Mouse (Mus musculus): ENCODE results near the gene Rims1.

Gene Rims1

GRCm38 (mm10) chr1:22356209-22356608 is 449.6 kb downstream of the Rims1 start:
- no peak for DNase-seq (ENCODE audit: low spot score)

GRCm38 (mm10) chr1:22353687-22354086 is 452.1 kb downstream of the Rims1 start:
- no peak for DNase-seq (ENCODE audit: low spot score)

GRCm38 (mm10) chr1:22338914-22339313 is 466.9 kb downstream of the Rims1 start:
- no peak for DNase-seq (ENCODE audit: low spot score)

- peak; percentile 14 for DNase-seq (ENCODE audit: low spot score)
These were observed 484.7 kb downstream of the Rims1 start for GRCm38 (mm10) chr1:22320941-22321676.

GRCm38 (mm10) chr1:22315537-22315936 is 490.3 kb downstream of the Rims1 start:
- no peak for DNase-seq (ENCODE audit: low spot score)

- no peak for DNase-seq (ENCODE audit: low spot score)
These were observed 494.3 kb downstream of the Rims1 start for GRCm38 (mm10) chr1:22311471-22311870.

GRCm38 (mm10) chr1:22306519-22306918 is 499.3 kb downstream of the Rims1 start:
- no peak for DNase-seq (ENCODE audit: low spot score)

GRCm38 (mm10) chr1:22305932-22306331 is 499.9 kb downstream of the Rims1 start:
- DNase-seq (ENCODE audit: low spot score): no peak

GRCm38 (mm10) chr1:22293953-22294352 is 511.8 kb downstream of the Rims1 start:
- DNase-seq (ENCODE audit: low spot score): no peak

- DNase-seq (ENCODE audit: low spot score): peak; percentile 20
These were observed 512.5 kb downstream of the Rims1 start for GRCm38 (mm10) chr1:22293310-22293709.

- no peak for DNase-seq (ENCODE audit: low spot score)
These were observed 519.0 kb downstream of the Rims1 start for GRCm38 (mm10) chr1:22286807-22287206.

GRCm38 (mm10) chr1:22279954-22280353 is 525.8 kb downstream of the Rims1 start:
- DNase-seq (ENCODE audit: low spot score): no peak

GRCm38 (mm10) chr1:22274081-22274480 is 531.7 kb downstream of the Rims1 start:
- DNase-seq (ENCODE audit: low spot score): no peak

GRCm38 (mm10) chr1:22270131-22270530 is 535.7 kb downstream of the Rims1 start:
- DNase-seq (ENCODE audit: low spot score): no peak

GRCm38 (mm10) chr1:22268581-22269359 is 537.0 kb downstream of the Rims1 start:
- DNase-seq (ENCODE audit: low spot score): peak; percentile 89

- peak; percentile 26 for DNase-seq (ENCODE audit: low spot score)
These were observed 539.3 kb downstream of the Rims1 start for GRCm38 (mm10) chr1:22266491-22266890.

GRCm38 (mm10) chr1:22265528-22265927 is 540.3 kb downstream of the Rims1 start:
- DNase-seq (ENCODE audit: low spot score): no peak

- peak; percentile 50 for DNase-seq (ENCODE audit: low spot score)
These were observed 543.4 kb downstream of the Rims1 start for GRCm38 (mm10) chr1:22262169-22262950.

GRCm38 (mm10) chr1:22261702-22262101 is 544.1 kb downstream of the Rims1 start:
- no peak for DNase-seq (ENCODE audit: low spot score)

- no peak for DNase-seq (ENCODE audit: low spot score)
These were observed 545.5 kb downstream of the Rims1 start for GRCm38 (mm10) chr1:22260291-22260690.

GRCm38 (mm10) chr1:22258356-22258755 is 547.4 kb downstream of the Rims1 start:
- no peak for DNase-seq (ENCODE audit: low spot score)

- DNase-seq (ENCODE audit: low spot score): no peak
These were observed 551.5 kb downstream of the Rims1 start for GRCm38 (mm10) chr1:22254278-22254677.

GRCm38 (mm10) chr1:22252873-22253272 is 552.9 kb downstream of the Rims1 start:
- no peak for DNase-seq (ENCODE audit: low spot score)

Measured in embryo, embryonic 10.5 days (tissue).